Mouse (Mus musculus) large intestine, adult 2 months (tissue): Measurements from ENCODE around the gene Cyyr1. TPM values are rescaled to one million over a fixed set of nuclear protein-coding genes. Genes with fewer than 3 reads are reported as not detected.

Experiments used
- DNase-seq: peaks from one replicate; pipeline ENCODE4 v3.0.0-alpha.2; 2012; ENCODE audit warnings: low read depth, low spot score
- WGBS: fragments of 180-500 bp; shearing (Covaris S2); methylation state at CpG from one replicate; pipeline ENCODE4 v1.1.7; 2018; 5-methylcytosine and 5-hydroxymethylcytosine counted together
- polyA plus RNA-seq: library from polyadenylated mRNA; depleted of rRNA; stranded (reverse); fragments of >200 nt; gene quantifications from 2 replicates; pipeline ENCODE4 v1.2.3, GENCODE M21; 2012; rRNA removed

Gene Cyyr1
- polyA plus RNA-seq, 1 experiment, result 0.63 TPM

DNA sequence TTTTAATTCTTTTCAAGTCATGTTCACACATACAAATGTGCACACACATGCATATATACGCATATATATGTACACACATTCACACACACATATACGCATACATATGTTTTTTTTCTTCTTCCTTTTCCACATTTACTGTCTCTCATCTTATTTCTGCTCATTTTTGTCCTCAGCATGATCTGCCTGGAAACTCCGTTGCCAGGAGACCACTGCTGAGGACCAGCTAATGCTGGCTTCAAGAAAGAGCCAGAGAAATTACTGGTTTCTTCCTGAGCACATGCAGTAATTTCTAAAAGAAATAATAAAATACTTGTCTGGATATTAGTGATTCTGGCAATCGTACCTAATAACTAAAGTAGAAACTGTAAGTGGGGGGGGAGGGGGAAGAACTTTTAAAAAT is 68.6 kb downstream of the Cyyr1 start:
- WGBS, result 88% methylated on average over 4 of the region's 4 CpGs
- no peak for DNase-seq

DNA sequence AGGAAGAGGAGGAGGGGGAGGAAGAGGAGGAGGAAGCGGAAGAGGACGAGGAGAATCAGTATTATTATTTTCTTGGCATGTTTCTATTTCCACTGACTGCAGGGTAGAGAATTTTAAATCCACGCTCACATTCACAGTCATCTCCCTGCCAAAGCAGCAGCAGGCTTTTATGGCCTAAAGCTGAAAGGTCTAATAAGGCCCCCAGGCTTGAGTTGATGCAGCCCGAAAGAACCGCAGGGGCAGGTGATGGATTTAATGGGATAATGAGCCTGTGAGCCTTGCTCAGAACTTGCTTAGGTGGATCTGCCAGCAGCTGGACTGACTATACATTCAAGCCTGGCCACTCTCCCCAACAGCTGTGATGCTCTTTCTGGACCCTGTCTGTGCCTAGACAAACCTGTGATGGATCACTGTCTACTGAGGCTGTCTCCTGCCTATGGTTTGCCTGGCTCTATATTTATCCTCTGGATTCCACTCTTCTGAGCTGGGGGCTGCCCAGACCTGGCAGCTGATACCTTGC is 78.6 kb downstream of the Cyyr1 start:
- DNase-seq, result no peak
- WGBS, result 63% methylated on average over 5 of the region's 5 CpGs

DNA sequence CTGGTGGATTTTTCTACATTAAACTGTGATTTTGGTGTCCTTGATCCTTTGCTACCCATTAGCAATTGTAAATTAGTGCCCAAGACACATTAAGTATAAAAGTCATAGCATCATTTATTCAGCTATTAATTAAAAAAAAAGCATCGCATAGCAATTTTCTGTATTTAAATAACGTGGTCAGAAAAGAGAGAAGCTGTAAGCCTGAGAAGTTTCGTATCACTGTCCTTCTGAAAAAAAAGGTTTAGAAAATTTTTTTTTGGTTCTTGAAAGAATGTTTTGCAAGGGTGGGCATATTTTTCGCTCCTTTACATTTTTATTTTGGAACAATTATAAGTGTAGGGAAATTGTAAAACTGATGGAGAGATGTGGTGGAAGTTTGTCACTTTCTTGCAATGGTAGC is 83.1 kb downstream of the Cyyr1 start:
- no peak for DNase-seq
- WGBS, result 81% methylated on average over 4 of the region's 4 CpGs

- 48% methylated on average over 1 of the region's 1 CpGs for WGBS
- no peak for DNase-seq
Measured at GRCm38 (mm10) chr16:85455043-85455442, 98.2 kb downstream of the Cyyr1 start.

DNA sequence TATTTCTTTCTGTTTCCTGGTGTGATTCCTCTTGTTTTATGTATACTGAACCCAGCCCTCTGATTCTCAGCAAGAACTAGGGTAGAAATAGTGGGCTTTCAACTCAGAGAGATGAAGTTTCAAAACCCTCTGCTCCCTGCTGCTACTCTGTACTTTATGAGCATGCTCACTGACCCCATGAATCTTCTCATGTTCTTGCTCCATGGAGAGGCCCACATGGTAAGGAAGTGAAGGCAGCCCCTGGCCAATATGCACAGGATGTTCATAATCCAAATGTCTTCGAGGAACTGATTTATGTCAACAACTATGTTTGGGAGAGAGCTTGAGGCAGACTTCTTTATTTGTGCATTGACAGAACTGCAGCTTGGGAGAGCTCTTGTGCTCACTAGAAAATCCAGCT is 106.9 kb downstream of the Cyyr1 start:
- WGBS, result 37% methylated on average over 1 of the region's 1 CpGs
- no peak for DNase-seq

DNA sequence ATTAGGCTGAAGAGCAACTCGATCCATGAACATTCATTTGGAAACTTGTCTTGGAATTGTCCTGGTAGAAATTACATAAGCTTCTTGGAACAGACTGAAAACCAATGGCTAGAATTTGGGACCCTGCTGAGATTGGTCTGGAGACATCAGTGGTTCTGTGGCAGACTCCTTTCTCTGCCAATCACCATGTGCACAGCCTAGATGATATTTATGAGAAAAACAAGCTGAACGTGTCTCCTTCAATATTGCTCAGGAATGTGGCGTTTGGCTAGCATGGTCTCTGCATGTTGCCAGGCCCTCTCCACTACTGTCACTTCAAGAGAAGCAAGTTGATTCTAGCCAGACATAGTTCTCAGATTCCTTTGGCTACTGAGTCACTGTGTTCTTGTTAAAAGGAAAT is 107.4 kb downstream of the Cyyr1 start:
- 73% methylated on average over 3 of the region's 3 CpGs for WGBS
- DNase-seq, result no peak

- DNase-seq, result no peak
- WGBS, result 51% methylated on average over 2 of the region's 2 CpGs
Measured at GRCm38 (mm10) chr16:85435427-85435826, 117.8 kb downstream of the Cyyr1 start.

DNA sequence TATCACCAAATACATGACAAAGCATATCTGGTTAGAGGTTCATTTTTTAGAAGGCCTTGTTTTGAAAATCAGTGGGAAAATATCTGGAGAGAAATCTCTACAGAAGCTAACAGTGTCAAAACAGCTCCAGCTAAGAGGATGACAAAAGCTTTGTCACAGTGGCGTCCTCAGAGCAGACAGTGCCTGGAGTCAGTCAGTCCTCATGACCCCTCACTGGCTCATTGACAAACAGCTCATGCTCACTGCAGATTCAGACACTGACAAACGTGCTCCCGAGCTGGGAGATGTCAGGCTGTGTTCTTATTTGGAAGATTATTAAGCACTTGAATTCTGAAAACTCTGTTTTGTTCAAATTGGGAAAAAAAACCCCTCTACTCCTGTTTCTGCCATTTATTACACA is 124.0 kb downstream of the Cyyr1 start:
- no peak for DNase-seq
- WGBS, result 56% methylated on average over 3 of the region's 3 CpGs

DNA sequence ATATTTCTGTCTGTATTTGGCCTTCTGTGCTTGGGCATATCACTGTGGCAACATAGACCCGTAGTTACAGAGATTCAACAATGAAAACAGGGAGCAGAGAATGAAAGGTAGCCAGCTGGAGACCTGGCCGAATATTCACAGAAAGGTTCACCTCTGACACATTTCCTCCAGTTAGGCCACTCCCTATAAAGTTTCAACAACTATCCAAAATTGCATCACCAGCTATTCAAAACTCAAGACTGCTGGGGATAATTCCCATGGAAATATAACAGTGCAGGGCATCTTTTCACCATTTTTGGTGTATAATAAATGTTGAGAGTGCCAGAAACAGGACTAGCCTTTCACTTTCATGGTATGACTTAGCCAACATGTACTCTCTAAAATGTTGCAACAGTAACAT is 130.3 kb downstream of the Cyyr1 start:
- DNase-seq, result no peak
- WGBS, result 46% methylated on average over 2 of the region's 2 CpGs

DNA sequence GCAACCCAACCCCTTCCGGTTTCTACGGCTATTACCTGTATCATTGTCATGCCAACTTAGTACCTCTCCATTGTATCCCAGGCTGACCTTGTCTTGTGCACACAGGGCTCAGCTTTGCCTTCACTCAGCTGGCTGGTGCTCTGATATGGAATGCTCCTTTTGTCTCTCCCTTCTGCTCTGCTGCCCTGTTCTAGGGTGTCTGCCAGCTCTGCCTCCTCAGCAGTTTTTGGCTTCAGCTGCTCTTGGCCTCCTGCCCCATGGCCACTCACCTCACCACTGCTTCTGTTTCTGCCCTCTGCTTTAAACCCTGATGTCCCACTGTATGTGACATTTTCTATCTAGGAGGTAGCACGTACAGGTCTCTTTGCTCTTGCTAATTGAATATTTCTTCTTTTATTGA is 137.8 kb downstream of the Cyyr1 start:
- WGBS, result 84% methylated on average over 3 of the region's 3 CpGs
- DNase-seq, result no peak

- no peak for DNase-seq
- 18% methylated on average over 4 of the region's 4 CpGs for WGBS
Measured at GRCm38 (mm10) chr16:85393430-85393948, 159.7 kb downstream of the Cyyr1 start.

- WGBS, result 52% methylated on average over 5 of the region's 5 CpGs
- no peak for DNase-seq
Measured at GRCm38 (mm10) chr16:85386801-85387200, 166.4 kb downstream of the Cyyr1 start.

Other genes starting within 250 kb of the Cyyr1 start
- gene Adamts1, start 249.7 kb upstream of the Cyyr1 start, polyA plus RNA-seq, result 2.3 and 5.1 TPM in 2 replicates